ENCODE assay signal across 9 mouse cellular contexts in the genomic region with DNA sequence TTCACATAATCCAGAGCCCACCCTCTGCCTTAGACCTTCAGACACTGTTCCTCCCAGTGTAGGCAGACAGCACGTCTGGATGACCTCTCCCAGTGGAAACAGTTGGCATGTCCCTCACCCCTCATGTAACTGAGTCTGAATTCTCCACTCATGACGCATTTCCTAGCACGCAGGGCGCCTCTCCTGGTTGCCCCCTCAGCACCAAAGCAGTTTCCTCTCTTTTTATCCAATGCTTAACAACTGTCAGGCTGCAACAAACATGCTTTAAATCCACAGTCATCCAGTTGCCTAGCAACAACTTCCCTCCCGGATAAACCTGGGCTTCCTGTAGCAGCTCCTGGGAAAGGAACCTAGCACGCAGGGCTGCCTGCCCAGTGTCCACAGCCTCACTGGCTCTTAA. TPM values are rescaled to one million over a fixed set of nuclear protein-coding genes. Genes with fewer than 3 reads are reported as not detected.
DNase-seq lines count a peak whose midpoint lies in the region; ATAC-seq lines count a peak whose summit lies in the region.
"Had no signal": no experiment of that assay in that cellular context is flagged by ENCODE, and none has a peak within 500 bp of the region (broad histone marks: within the 10 kb centered on the region; RNA-seq: fewer than 3 reads in every experiment).

No protein-coding gene starts in this region.

- no peaks in the 10 kb centered on the region for H3K9me3 ChIP-seq in heart, embryonic 10.5 days
- H3K9me3 ChIP-seq: embryonic facial prominence, embryonic 12.5 days had no signal

- peaks cover 32% of the 10 kb centered on the region for H3K4me1 ChIP-seq in heart, embryonic 10.5 days

- no peaks in the 10 kb centered on the region for H3K27me3 ChIP-seq in heart, embryonic 10.5 days (ENCODE audit: insufficient read depth, poor library complexity, severe bottlenecking)
- H3K27me3 ChIP-seq: embryonic facial prominence, embryonic 12.5 days had no signal

- no peaks in the 10 kb centered on the region for H3K36me3 ChIP-seq in heart, embryonic 10.5 days
- H3K36me3 ChIP-seq: embryonic facial prominence, embryonic 12.5 days had no signal

- peak overlapping the region; percentile 13; the same call in 1 of the 2 replicates for H3K27ac ChIP-seq in heart, embryonic 10.5 days
- H3K27ac ChIP-seq: embryonic facial prominence, embryonic 12.5 days had no signal

- no peak overlapping the region for H3K4me3 ChIP-seq in heart, embryonic 10.5 days
- H3K4me3 ChIP-seq: embryonic facial prominence, embryonic 12.5 days had no signal

- ATAC-seq in common myeloid progenitor, adult 5-6 weeks (replicated peaks; ENCODE audit: low read depth, poor library complexity, severe bottlenecking): peak; percentile 86
- no peak for ATAC-seq in monocyte, adult 5-6 weeks (replicated peaks; ENCODE audit: insufficient number of reproducible peaks, low FRiP score, low TSS enrichment, poor library complexity, severe bottlenecking)

- DNase-seq in adrenal gland, adult (ENCODE audit: inconsistent age in 2 of 2, low spot score in 1 of 2): peak; percentile 45 to 74
- no peak for DNase-seq in adrenal gland, adult 18-20 months (ENCODE audit: low spot score in 2 of 2)
- peak; percentile 89 for DNase-seq in heart, embryonic 10.5 days (ENCODE audit: low spot score)
- peak; percentile 68 for DNase-seq in kidney, postnatal 10 days
- peak; percentile 84 for DNase-seq in lung, postnatal 25 days (ENCODE audit: low spot score)
- DNase-seq in T-cell, adult 2 months (ENCODE audit: low spot score): no peak

- WGBS in heart, embryonic 10.5 days: 26% methylated on average over 6 of the region's 6 CpGs

RNA-seq across cellular contexts. Expression of a gene that starts 33.9 kb away (rescaled TPM):
- total RNA-seq in adrenal gland, adult 18-20 months (2021): 1 to 10 TPM; 1.1 to 3.2 TPM
- total RNA-seq in common myeloid progenitor, adult 5-6 weeks (2017): 1.2 and 2.4 TPM in 2 replicates
- 7.1 and 8.5 TPM in 2 replicates for polyA plus RNA-seq in heart, embryonic 10.5 days (2016; fragmentation: Nextera tagmentation; extraction: Ambion mirVana)
- not detected in 3 replicates for total RNA-seq in monocyte, adult 5-6 weeks (2017)

Comparison
In these comparisons a context has a peak if more than half of its experiments do, and no peak if none do; other contexts are left out.
1. DNase-seq: peak in adrenal gland, adult (2 of 2), heart, embryonic 10.5 days (single experiment), kidney, postnatal 10 days (single experiment) and lung, postnatal 25 days (single experiment); none in adrenal gland, adult 18-20 months (0 of 2) and T-cell, adult 2 months (single experiment).